Mouse (Mus musculus): ENCODE data around the gene Acta1. TPM values are rescaled to one million over a fixed set of nuclear protein-coding genes. Genes with fewer than 3 reads are reported as not detected.
A peak's percentile ranks its signal among the peaks of the same experiment; 100 is the strongest.

The Acta1 gene
- polyA plus RNA-seq, 1 experiment: 10.8 TPM

- H3K27me3 ChIP-seq (ENCODE audit: control insufficient read depth, insufficient read depth, low read length): no peaks in the 10 kb centered on the region
- 65% methylated on average over 6 of the region's 6 CpGs for WGBS
- no peaks in the 10 kb centered on the region for H3K36me3 ChIP-seq (ENCODE audit: control insufficient read depth, insufficient read depth, low read length)
- H3K4me1 ChIP-seq (ENCODE audit: control insufficient read depth, insufficient read depth, insufficient read length, low read length): no peaks in the 10 kb centered on the region
- no peak overlapping the region for H3K4me3 ChIP-seq (ENCODE audit: low read depth, low read length)
- no peak for TF ChIP-seq CTCF (IDR thresholded peaks at IDR 0.05; ENCODE audit: extremely low read depth, insufficient read length, insufficient replicate concordance, low read depth, low read length)
- no peak for TF ChIP-seq POLR2A (IDR thresholded peaks at IDR 0.05; ENCODE audit: low read depth, low read length)
- no peak overlapping the region for H3K27ac ChIP-seq (ENCODE audit: insufficient read depth, low read depth, low read length)
Measured at GRCm38 (mm10) chr8:123873364-123873763, 21.2 kb downstream of the Acta1 start.

- TF ChIP-seq CTCF (IDR thresholded peaks at IDR 0.05; ENCODE audit: extremely low read depth, insufficient read length, insufficient replicate concordance, low read depth, low read length) (no peak), POLR2A (IDR thresholded peaks at IDR 0.05; ENCODE audit: low read depth, low read length) (no peak)
- H3K4me3 ChIP-seq (ENCODE audit: low read depth, low read length): no peak overlapping the region
- H3K4me1 ChIP-seq (ENCODE audit: control insufficient read depth, insufficient read depth, insufficient read length, low read length): no peaks in the 10 kb centered on the region
- H3K36me3 ChIP-seq (ENCODE audit: control insufficient read depth, insufficient read depth, low read length): no peaks in the 10 kb centered on the region
- H3K27ac ChIP-seq (ENCODE audit: insufficient read depth, low read depth, low read length): no peak overlapping the region
- 62% methylated on average over 9 of the region's 9 CpGs for WGBS
- H3K27me3 ChIP-seq (ENCODE audit: control insufficient read depth, insufficient read depth, low read length): no peaks in the 10 kb centered on the region
Measured at GRCm38 (mm10) chr8:123872048-123872447, 22.5 kb downstream of the Acta1 start.

GRCm38 (mm10) chr8:123866971-123867370, 27.6 kb downstream of the Acta1 start:
- 0 out of 2 replicates have a peak, but pooled peaks cover 4% of the 10 kb centered on the region for H3K27me3 ChIP-seq (ENCODE audit: control insufficient read depth, insufficient read depth, low read length)

GRCm38 (mm10) chr8:123865786-123866185, 28.8 kb downstream of the Acta1 start:
- Histone ChIP-seq H3K36me3 (ENCODE audit: control insufficient read depth, insufficient read depth, low read length) (no peaks in the 10 kb centered on the region), H3K4me3 (ENCODE audit: low read depth, low read length) (no peak overlapping the region), H3K4me1 (ENCODE audit: control insufficient read depth, insufficient read depth, insufficient read length, low read length) (no peaks in the 10 kb centered on the region), H3K27ac (ENCODE audit: insufficient read depth, low read depth, low read length) (no peak overlapping the region), H3K27me3 (ENCODE audit: control insufficient read depth, insufficient read depth, low read length) (0 out of 2 replicates have a peak, but pooled peaks cover 4% of the 10 kb centered on the region)
- TF ChIP-seq CTCF (IDR thresholded peaks at IDR 0.05; ENCODE audit: extremely low read depth, insufficient read length, insufficient replicate concordance, low read depth, low read length) (no peak), POLR2A (IDR thresholded peaks at IDR 0.05; ENCODE audit: low read depth, low read length) (no peak)
- WGBS: 55% methylated on average over 7 of the region's 7 CpGs

More at GRCm38 (mm10) chr8:123866971-123867370, 27.6 kb downstream of the Acta1 start:
- 44% methylated on average over 5 of the region's 5 CpGs for WGBS
- TF ChIP-seq CTCF (IDR thresholded peaks at IDR 0.05; ENCODE audit: extremely low read depth, insufficient read length, insufficient replicate concordance, low read depth, low read length): no peak
- H3K36me3 ChIP-seq (ENCODE audit: control insufficient read depth, insufficient read depth, low read length): no peaks in the 10 kb centered on the region
- no peak overlapping the region for H3K4me3 ChIP-seq (ENCODE audit: low read depth, low read length)
- no peaks in the 10 kb centered on the region for H3K4me1 ChIP-seq (ENCODE audit: control insufficient read depth, insufficient read depth, insufficient read length, low read length)
- H3K27ac ChIP-seq (ENCODE audit: insufficient read depth, low read depth, low read length): no peak overlapping the region

GRCm38 (mm10) chr8:123860386-123860785, 34.2 kb downstream of the Acta1 start:
- 0 out of 2 replicates have a peak, but pooled peaks cover 4% of the 10 kb centered on the region for H3K27me3 ChIP-seq (ENCODE audit: control insufficient read depth, insufficient read depth, low read length)
- H3K4me1 ChIP-seq (ENCODE audit: control insufficient read depth, insufficient read depth, insufficient read length, low read length): no peaks in the 10 kb centered on the region; the same call in 1 of the 2 replicates
- no peak overlapping the region for H3K27ac ChIP-seq (ENCODE audit: insufficient read depth, low read depth, low read length)
- no peak overlapping the region for H3K4me3 ChIP-seq (ENCODE audit: low read depth, low read length)
- H3K36me3 ChIP-seq (ENCODE audit: control insufficient read depth, insufficient read depth, low read length): no peaks in the 10 kb centered on the region
- WGBS: 72% methylated on average over 4 of the region's 4 CpGs
- TF ChIP-seq POLR2A (IDR thresholded peaks at IDR 0.05; ENCODE audit: low read depth, low read length) (no peak), CTCF (IDR thresholded peaks at IDR 0.05; ENCODE audit: extremely low read depth, insufficient read length, insufficient replicate concordance, low read depth, low read length) (no peak)

GRCm38 (mm10) chr8:123859648-123860259, 34.8 kb downstream of the Acta1 start, which contains the start of gene Ccsap:
Ccsap (minus strand) TSS chr8:123860209.
- H3K36me3 ChIP-seq (ENCODE audit: control insufficient read depth, insufficient read depth, low read length): no peaks in the 10 kb centered on the region
- H3K4me3 ChIP-seq (ENCODE audit: low read depth, low read length): peak within 1 kb of the TSS; percentile 72
- under 1% methylated on average over 48 of the region's 48 CpGs for WGBS
- H3K4me1 ChIP-seq (ENCODE audit: control insufficient read depth, insufficient read depth, insufficient read length, low read length): no peaks in the 10 kb centered on the region; the same call in 1 of the 2 replicates
- no peak within 1 kb of the TSS for H3K27ac ChIP-seq (ENCODE audit: insufficient read depth, low read depth, low read length)
- TF ChIP-seq CTCF (IDR thresholded peaks at IDR 0.05; ENCODE audit: extremely low read depth, insufficient read length, insufficient replicate concordance, low read depth, low read length) (peak; percentile 2; the same call in 1 of the 2 replicates), POLR2A (IDR thresholded peaks at IDR 0.05; ENCODE audit: low read depth, low read length) (no peak)
- H3K27me3 ChIP-seq (ENCODE audit: control insufficient read depth, insufficient read depth, low read length): 0 out of 2 replicates have a peak, but pooled peaks cover 4% of the 10 kb centered on the region

GRCm38 (mm10) chr8:123858941-123859647, 35.5 kb downstream of the Acta1 start:
- TF ChIP-seq CTCF (IDR thresholded peaks at IDR 0.05; ENCODE audit: extremely low read depth, insufficient read length, insufficient replicate concordance, low read depth, low read length) (no peak), POLR2A (IDR thresholded peaks at IDR 0.05; ENCODE audit: low read depth, low read length) (peak; percentile 34; the same call in 1 of the 2 replicates)
- whole genome bisulfite sequencing: under 1% methylated on average over 74 of the region's 79 CpGs
- Histone ChIP-seq H3K27me3 (ENCODE audit: control insufficient read depth, insufficient read depth, low read length) (0 out of 2 replicates have a peak, but pooled peaks cover 4% of the 10 kb centered on the region), H3K4me3 (ENCODE audit: low read depth, low read length) (peak overlapping the region; percentile 72), H3K4me1 (ENCODE audit: control insufficient read depth, insufficient read depth, insufficient read length, low read length) (no peaks in the 10 kb centered on the region; the same call in 1 of the 2 replicates), H3K27ac (ENCODE audit: insufficient read depth, low read depth, low read length) (no peak overlapping the region), H3K36me3 (ENCODE audit: control insufficient read depth, insufficient read depth, low read length) (no peaks in the 10 kb centered on the region)
